Mouse (Mus musculus) liver, adult 2 months (tissue): ENCODE data around the gene Cxadr. TPM values are rescaled to one million over a fixed set of nuclear protein-coding genes. Genes with fewer than 3 reads are reported as not detected.

ENCODE experiments used
- DNase-seq: peaks from one replicate; pipeline ENCODE4 v3.0.0-alpha.2; 2011; ENCODE audit warnings: low read depth, low spot score; ENCODE audit errors: extremely low read depth
- H3K27ac ChIP-seq: fragments of 200-500 bp; replicated peaks from 2 replicates; pipeline ENCODE4 v1.5.1; 2012; ENCODE audit warnings: low read depth, mild to moderate bottlenecking, control low read depth, inconsistent platforms, low read length; ENCODE audit not compliant: insufficient read depth
- H3K27me3 ChIP-seq: fragments of 200-500 bp; 2 replicates; pipeline ENCODE4 v1.6.1; 2012; ENCODE audit warnings: mild to moderate bottlenecking, moderate library complexity, low read length, inconsistent platforms; ENCODE audit not compliant: control insufficient read depth, insufficient read depth
- H3K36me3 ChIP-seq: fragments of 200-500 bp; 2 replicates; pipeline ENCODE4 v1.6.1; 2012; ENCODE audit warnings: low read length, inconsistent platforms; ENCODE audit not compliant: control insufficient read depth, insufficient read depth
- H3K4me1 ChIP-seq: fragments of 200-500 bp; 2 replicates; pipeline ENCODE4 v1.6.1; 2011; ENCODE audit warnings: low read length; ENCODE audit not compliant: control insufficient read depth, insufficient read depth
- H3K4me3 ChIP-seq: fragments of 200-500 bp; 2 replicates; pipeline ENCODE4 v1.5.1; 2011; ENCODE audit warnings: low read depth, mild to moderate bottlenecking, control low read depth, low read length, moderate library complexity; ENCODE audit not compliant: insufficient read depth
- H3K79me2 ChIP-seq: fragments of 200-500 bp; 2 replicates; pipeline ENCODE4 v1.6.1; 2012; ENCODE audit warnings: inconsistent platforms, mild to moderate bottlenecking, low read length, moderate library complexity; ENCODE audit not compliant: control insufficient read depth, insufficient read depth
- H3K9ac ChIP-seq: fragments of 200-500 bp; 2 replicates; pipeline ENCODE4 v1.6.1; 2012; ENCODE audit warnings: low read depth, mild to moderate bottlenecking, control low read depth, inconsistent platforms, low read length
- CTCF ChIP-seq: fragments of 200-500 bp; IDR thresholded peaks from 2 replicates; pipeline ENCODE4 v1.5.1; 2011; ENCODE audit warnings: low read depth, low read length, control low read depth
- POLR2A ChIP-seq: fragments of 200-500 bp; IDR thresholded peaks from 2 replicates; pipeline ENCODE4 v1.6.1; 2011; ENCODE audit warnings: low read length, control low read depth; ENCODE audit not compliant: insufficient read depth; ENCODE audit errors: extremely low read depth
- WGBS: fragments of 180-500 bp; shearing (Covaris S2); methylation state at CpG from one replicate; pipeline ENCODE4 v1.1.7; 2018; 5-methylcytosine and 5-hydroxymethylcytosine counted together
- polyA plus RNA-seq: library from polyadenylated mRNA; depleted of rRNA; stranded (reverse); fragments of >200 nt; gene quantifications from 2 replicates; pipeline ENCODE4 v1.2.3, GENCODE M21; 2012; rRNA removed
- total RNA-seq: library from RNA; depleted of rRNA; stranded (reverse); fragments of >200 nt; gene quantifications from 2 replicates; pipeline ENCODE4 v1.2.3, GENCODE M21; 2014; rRNA removed

The Cxadr gene
- total and polyA plus RNA-seq, 2 experiments = 26.4 to 50.9 TPM

GRCm38 (mm10) chr16:78391354-78391753 is 90.1 kb downstream of the Cxadr start:
- no peak overlapping the region for H3K9ac ChIP-seq
- TF ChIP-seq CTCF (no peak), POLR2A (no peak)
- H3K4me3 ChIP-seq = no peak overlapping the region
- H3K27ac ChIP-seq = no peak overlapping the region
- no peak for DNase-seq
- H3K79me2 ChIP-seq = no peaks in the 10 kb centered on the region
- peaks cover 2% of the 10 kb centered on the region; the same call in 1 of the 2 replicates for H3K4me1 ChIP-seq
- H3K36me3 ChIP-seq = no peaks in the 10 kb centered on the region
- H3K27me3 ChIP-seq = no peaks in the 10 kb centered on the region
- 60% methylated on average over 2 of the region's 2 CpGs for WGBS

GRCm38 (mm10) chr16:78398734-78399133 is 97.4 kb downstream of the Cxadr start:
- TF ChIP-seq POLR2A (no peak), CTCF (no peak)
- WGBS = 86% methylated on average over 6 of the region's 6 CpGs
- H3K27ac ChIP-seq = no peak overlapping the region
- no peak overlapping the region for H3K9ac ChIP-seq
- H3K79me2 ChIP-seq = no peaks in the 10 kb centered on the region
- no peaks in the 10 kb centered on the region for H3K27me3 ChIP-seq
- no peak overlapping the region for H3K4me3 ChIP-seq
- no peaks in the 10 kb centered on the region for H3K4me1 ChIP-seq
- H3K36me3 ChIP-seq = no peaks in the 10 kb centered on the region
- DNase-seq = no peak

GRCm38 (mm10) chr16:78399423-78399822 is 98.1 kb downstream of the Cxadr start:
- no peak for TF ChIP-seq CTCF
- TF ChIP-seq POLR2A = no peak
- Histone ChIP-seq H3K36me3 (no peaks in the 10 kb centered on the region), H3K4me3 (no peak overlapping the region), H3K27me3 (no peaks in the 10 kb centered on the region), H3K27ac (no peak overlapping the region), H3K79me2 (no peaks in the 10 kb centered on the region), H3K4me1 (no peaks in the 10 kb centered on the region), H3K9ac (no peak overlapping the region)
- no peak for DNase-seq
- WGBS = 90% methylated on average over 3 of the region's 3 CpGs

DNA sequence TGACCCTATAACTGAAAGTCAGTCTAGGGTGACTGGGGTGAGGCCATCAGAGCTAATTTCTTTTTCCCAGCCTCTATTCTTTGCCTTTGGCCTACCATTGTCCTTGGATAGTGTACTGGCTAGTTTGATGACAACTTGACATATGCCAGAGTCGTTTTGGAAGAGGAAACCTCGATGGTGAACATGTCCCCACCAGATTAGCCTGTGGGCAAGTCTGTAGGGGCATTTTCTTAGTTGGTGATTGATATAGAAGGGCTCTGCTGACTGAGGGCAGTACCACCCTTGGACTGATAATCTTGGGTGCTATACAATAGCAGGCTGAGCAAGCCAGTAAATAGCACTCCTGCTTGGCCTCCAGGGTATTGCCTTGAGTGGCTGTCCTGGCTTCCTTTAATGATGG is 101.0 kb downstream of the Cxadr start:
- DNase-seq = no peak
- Histone ChIP-seq H3K79me2 (no peaks in the 10 kb centered on the region), H3K27me3 (no peaks in the 10 kb centered on the region), H3K9ac (no peak overlapping the region), H3K4me1 (no peaks in the 10 kb centered on the region), H3K4me3 (no peak overlapping the region), H3K27ac (no peak overlapping the region), H3K36me3 (no peaks in the 10 kb centered on the region)
- whole genome bisulfite sequencing = 43% methylated on average over 2 of the region's 2 CpGs
- TF ChIP-seq CTCF (no peak), POLR2A (no peak)

DNA sequence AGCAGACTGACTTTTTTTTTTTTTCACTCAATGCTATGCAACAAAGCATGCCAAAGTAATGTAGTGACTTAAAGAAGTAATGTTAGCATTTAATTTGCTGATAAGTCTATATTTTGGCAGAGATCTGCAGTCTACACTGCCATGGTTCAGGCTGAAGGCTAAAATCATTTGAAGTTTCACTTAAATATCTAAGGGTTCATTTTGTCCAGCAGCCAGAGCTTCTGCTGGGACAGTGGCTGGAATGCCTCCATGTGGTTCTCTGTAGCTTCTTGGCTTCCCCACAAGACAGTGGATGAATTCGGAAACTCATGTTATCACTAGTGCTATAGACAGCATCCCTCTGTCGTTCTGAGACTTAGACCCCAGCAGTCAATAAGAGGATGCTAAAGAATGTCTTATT is 105.4 kb downstream of the Cxadr start:
- TF ChIP-seq CTCF (no peak), POLR2A (no peak)
- Histone ChIP-seq H3K4me1 (no peaks in the 10 kb centered on the region), H3K27ac (no peak overlapping the region), H3K36me3 (no peaks in the 10 kb centered on the region), H3K27me3 (no peaks in the 10 kb centered on the region), H3K79me2 (no peaks in the 10 kb centered on the region), H3K4me3 (no peak overlapping the region), H3K9ac (no peak overlapping the region)
- DNase-seq = no peak
- WGBS = 83% methylated on average over 2 of the region's 2 CpGs

GRCm38 (mm10) chr16:78407855-78408254 is 106.6 kb downstream of the Cxadr start:
- Histone ChIP-seq H3K79me2 (no peaks in the 10 kb centered on the region), H3K27ac (no peak overlapping the region), H3K4me3 (no peak overlapping the region), H3K36me3 (no peaks in the 10 kb centered on the region), H3K4me1 (no peaks in the 10 kb centered on the region), H3K9ac (no peak overlapping the region), H3K27me3 (no peaks in the 10 kb centered on the region)
- WGBS = 88% methylated on average over 6 of the region's 6 CpGs
- no peak for TF ChIP-seq POLR2A
- TF ChIP-seq CTCF = no peak
- DNase-seq = no peak

Other genes with a start within 250 kb of the Cxadr start
- gene Btg3, start 75.7 kb downstream of the Cxadr start, total RNA-seq = 1.5 and 1.9 TPM in 2 replicates
- gene Btg3, start 75.7 kb downstream of the Cxadr start, polyA plus RNA-seq = 0.17 and 0.73 TPM in 2 replicates